Mouse (Mus musculus) ovary, postnatal 36 days (tissue): ENCODE data around the gene Tbpl2.

ENCODE experiments used
- DNase-seq: peaks from one replicate; pipeline ENCODE4 v3.0.0; 2022; ENCODE audit warnings: low spot score, mixed read lengths

Gene Tbpl2

DNA sequence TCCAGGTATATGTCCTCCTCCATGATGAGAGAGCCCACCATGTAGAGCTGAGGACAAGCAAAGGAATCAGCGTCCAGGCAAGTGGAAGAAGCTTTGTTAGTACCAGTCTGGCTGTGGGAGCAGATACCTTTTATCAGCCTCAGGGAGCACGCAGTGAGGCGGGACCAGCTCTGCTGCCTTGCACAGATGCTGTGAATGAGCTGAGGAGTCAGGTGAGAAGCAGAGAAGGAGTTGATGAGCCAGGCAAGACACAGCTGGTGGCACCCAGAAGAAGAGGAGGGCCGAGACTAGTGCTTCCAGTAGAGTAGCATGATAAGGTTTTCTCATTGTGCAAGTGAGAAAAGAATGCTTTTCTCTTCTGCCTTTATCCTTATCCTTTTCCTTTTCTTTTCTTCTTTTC, at the start of gene Tbpl2:
TSS of gene Tbpl2 (minus strand) at position 101 of the 400 bp plus-strand sequence.
- no peak for DNase-seq

DNA sequence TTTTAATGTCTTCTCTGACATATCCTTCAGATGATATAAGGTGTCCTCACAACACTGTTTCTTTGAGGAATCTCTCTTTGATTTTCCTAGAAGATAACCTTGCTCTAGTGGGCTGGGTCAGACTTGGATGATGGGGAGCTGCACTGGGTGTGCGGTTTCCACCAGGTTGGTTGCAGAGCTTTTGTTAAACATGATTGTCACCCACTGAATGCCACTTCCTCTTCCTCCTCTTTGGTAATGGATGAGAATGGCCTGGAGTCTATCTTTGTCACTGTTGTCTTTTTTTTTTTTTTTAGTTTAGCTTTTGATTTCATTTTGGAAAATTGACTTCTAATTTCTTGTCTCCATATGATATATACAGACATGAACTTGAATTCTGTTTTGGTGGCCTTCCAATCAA, 38.0 kb upstream of the Tbpl2 start:
- DNase-seq = no peak

DNA sequence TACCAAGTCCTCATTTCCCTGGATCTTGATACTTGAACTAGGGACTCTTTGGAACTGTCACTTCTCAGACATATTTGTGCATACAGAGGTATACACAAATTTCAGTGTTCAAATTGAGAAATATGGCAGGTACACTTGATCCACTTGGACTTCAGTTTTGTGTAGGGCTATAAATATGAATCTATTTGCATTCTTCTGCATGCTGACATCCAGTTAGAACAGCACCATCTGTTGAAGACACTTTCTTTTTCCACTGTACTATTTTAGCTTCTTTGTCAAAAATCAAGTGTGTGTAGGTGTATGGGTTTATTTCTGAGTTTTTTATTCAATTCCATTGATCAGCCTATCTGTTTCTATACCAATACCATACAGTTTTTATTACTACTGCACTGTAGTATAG, 12.7 kb upstream of the Tbpl2 start:
- DNase-seq = no peak

DNA sequence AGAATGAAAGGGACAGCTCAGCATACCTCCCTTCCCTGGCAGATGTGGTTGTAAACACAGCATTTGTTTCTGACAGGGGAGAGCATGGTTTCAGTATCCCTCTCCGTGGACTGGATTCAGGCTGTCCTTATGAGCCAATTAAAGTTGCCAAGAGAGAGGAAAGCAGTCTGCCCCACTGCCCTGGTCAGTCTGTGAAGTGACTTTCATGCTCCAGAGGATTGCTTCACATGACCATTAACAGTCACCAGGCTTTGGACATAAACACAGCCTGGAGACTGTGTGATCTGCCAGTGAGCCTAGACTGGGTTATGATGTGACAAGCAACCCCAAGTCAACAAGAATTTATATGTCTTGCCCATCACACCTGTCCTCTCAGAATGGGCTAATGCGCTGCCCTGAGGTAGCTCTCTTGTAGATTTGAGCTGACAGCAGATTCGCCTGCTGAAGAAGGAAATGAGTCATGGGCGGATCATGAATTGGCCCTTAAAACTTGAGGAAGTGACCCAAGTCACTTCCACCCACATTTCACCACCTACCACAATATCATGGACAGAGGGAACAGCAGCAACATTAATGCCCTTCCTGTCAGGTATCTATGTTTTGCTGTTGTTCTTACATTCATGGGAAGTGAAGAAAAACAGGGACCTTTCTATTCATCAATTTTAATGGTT, 7.4 kb upstream of the Tbpl2 start:
- no peak for DNase-seq

DNA sequence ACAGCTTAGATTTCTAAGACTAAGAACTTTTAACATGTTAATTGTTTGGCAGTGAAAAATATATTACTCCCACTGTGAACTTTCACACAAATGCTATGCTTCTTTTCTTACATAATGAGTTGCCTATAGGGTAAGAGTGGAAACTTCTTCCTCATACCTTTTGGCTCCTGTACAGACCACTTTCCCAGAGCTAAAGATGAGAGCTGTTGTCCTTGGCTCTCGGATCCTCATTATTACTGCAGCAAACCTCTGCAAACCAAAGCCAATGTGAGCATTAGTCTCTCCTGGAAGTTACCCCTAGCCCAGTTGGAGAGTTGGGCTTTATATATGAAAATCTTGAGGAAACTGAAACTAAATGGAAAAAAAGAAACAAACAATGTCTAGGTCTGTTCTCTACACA, 5.5 kb downstream of the Tbpl2 start:
- DNase-seq = no peak

DNA sequence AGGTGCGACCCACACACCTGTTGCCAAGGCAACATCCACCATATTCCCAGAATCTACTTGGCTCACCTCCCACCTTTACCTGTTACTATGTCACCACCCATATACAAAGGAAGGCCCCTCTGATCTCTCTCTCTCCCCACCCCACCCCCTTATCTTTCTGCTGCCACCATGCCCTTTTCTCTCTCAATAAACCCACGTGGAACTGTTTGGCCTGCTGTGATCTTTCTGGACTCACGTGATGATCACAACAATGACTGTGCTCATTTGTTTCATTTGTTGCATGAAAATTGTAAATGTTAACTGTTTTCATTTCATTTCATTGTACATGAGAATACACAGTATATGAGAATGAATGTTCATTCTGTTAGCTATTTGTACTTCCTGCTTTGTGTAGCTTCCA, 45.9 kb downstream of the Tbpl2 start:
- no peak for DNase-seq

DNA sequence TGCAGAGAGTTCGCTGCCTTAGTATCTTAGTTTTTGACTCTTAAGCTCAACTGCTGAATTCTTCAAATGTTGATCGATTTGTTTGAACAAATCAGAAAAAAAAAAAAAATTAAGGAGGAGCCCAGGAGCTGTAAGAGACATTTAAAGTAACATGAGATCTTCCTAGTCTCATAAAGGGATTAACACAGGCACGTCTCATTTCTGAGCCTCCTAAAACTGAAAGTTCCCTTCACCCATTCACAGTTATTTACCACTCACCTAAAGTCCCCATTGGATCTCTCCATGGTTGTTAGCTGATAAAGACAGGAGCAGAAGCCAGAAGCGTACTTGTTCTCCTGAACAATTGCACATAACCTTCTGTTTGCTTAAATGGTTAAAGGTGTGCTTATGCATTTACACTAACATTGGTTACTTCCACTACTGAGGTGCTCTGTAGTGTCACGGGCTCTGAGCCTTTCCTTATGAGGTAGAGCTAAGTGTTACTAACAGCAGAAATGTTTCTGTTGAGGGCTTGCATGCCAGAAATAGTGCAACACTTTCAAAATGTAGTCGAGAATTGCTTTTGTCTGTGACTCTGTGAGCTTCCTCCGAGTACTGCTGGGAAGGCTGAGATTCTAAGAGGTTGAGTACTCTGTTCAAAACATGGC, 46.9 kb downstream of the Tbpl2 start, which contains the start of gene Hnmt:
TSS of gene Hnmt (minus strand) at position 51 of the 647 bp plus-strand sequence.
- DNase-seq = no peak

DNA sequence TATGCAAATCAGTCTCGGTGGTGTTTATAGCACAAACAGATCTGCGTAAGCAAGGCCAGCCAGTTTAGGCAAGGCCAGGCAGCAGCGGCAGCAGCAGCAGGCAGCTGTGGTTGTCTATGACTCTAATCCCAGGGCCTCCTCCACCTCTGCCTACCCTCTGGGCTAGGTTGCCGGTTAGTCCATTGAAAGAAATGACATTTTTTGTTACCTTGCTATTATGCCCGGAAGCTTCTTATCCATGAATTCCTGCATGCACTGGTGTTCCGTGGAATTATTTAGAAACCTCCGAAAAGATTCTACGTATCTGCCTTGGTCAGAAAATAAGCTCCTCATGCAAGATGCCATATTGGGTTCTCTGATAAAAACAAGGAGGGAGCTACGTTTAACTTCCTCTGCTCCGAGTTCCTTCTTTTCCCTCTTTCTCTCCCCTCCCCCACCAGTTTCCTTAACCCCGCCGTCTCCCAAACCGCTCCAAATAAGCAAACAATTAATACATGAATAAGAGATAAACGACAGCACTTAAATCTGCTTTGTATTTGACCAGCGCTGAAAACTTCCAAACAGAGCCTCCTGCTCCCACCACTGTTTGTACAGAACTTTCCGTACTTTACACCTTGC, 47.8 kb downstream of the Tbpl2 start:
- peak; percentile 72 for DNase-seq

DNA sequence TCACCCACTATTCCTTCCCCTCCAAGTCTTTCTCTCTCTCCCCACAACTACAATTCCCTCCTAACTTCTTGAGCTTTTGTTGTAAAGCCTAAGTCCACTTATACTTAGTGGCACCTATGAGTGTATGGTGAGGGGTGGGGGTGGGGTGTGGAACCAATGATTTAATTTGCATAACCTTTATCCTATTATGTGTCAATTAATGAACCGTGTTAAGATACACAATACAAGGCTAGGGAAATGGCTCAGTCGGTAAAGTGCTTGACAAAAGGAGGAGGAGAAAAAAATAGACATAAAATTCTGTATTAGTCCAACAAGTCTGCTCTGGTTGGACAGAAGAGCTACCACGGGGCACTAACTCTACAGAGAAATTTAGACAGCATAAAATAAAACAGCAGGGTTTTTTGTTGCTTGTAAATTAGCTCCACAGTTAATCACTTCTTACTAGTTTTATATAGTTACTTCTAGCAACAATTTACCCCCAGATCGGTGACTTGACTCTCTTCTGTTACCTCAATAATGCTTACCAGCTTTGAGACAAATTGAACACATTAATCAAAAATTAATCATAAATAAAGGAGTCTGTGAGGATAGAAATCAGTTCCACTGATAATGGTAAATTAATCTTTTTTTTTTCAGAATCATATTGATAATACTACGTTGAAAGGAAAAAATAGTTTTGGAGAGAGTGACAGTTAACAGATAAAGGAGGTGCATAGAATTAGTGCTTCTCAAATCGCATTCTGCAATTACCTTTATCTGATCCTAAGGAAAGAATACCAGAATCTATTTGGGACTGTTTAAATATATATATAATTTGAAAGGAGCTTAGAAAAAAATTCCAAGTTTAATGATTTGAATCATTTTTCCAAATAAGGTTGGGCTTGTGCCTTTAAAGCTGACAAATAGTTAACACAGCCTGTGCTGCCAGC, 48.6 kb downstream of the Tbpl2 start:
- no peak for DNase-seq

DNA sequence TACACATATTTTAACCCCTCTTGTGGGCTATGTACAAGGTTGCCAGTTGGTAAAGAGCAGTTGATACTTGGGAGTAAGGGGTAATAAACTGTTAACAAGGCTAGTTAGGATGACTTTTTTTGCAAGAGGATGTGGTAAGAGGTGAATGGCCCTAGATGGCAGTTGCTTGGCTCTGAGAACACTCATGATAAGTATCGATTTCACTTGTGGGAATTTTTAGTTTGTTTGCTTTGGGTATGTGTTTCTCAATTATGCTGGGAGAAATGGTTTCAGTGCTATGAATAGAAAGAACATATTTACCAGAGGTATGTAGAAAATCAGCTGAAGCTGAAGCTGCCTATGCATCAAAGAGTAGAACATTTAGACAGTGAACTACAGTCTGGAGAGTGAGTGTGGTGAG, 53.5 kb downstream of the Tbpl2 start:
- DNase-seq = no peak

DNA sequence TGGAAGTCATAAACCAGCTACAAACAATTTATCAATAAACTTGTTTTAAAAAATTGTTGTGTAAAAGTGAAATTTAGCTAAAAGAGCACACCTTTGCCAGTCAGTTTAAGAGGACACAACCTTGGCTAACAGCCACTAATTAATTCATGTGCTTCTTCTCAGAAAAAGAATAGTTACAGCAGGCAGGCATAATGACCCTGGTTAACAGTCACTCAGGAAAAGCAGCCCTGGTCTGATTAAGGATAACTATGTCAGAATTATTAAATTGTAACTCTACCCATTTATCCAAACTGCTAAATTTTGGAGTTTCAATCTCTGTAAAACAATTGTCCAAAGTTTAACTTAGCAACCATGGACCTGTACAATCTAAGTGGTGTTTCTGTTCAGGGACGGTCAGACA, 55.9 kb downstream of the Tbpl2 start:
- DNase-seq = no peak
